20 mouse cellular contexts compared by ENCODE assay signal in genomic region chr7:46588005-46588404, GRCm38 (mm10). TPM values are rescaled to one million over a fixed set of nuclear protein-coding genes. Genes with fewer than 3 reads are reported as not detected.
DNase-seq lines count a peak whose midpoint lies in the region; ATAC-seq lines count a peak whose summit lies in the region.
"Had no signal": no experiment of that assay in that cellular context is flagged by ENCODE, and none has a peak within 500 bp of the region (broad histone marks: within the 10 kb centered on the region; RNA-seq: fewer than 3 reads in every experiment).

No protein-coding gene starts in this region.

- H3K36me3 ChIP-seq in heart, embryonic 13.5 days = no peaks in the 10 kb centered on the region
- no peaks in the 10 kb centered on the region; the same call in 1 of the 2 replicates for H3K36me3 ChIP-seq in midbrain, embryonic 12.5 days
- 0 out of 2 replicates have a peak, but pooled peaks cover 8% of the 10 kb centered on the region for H3K36me3 ChIP-seq in midbrain, embryonic 14.5 days (ENCODE audit: control insufficient read depth, insufficient read depth, low read length)
- H3K36me3 ChIP-seq in megakaryocyte, embryonic 14.5 days (replicated peaks; ENCODE audit: low read length) = peaks cover 15% of the 10 kb centered on the region
- H3K36me3 ChIP-seq: embryonic facial prominence, embryonic 12.5 days; stomach, embryonic 15.5 days had no signal

- ATAC-seq in heart, embryonic 13.5 days (ENCODE audit: extremely low read depth, insufficient number of reproducible peaks, low FRiP score, low TSS enrichment) = no peak
- no peak for ATAC-seq in midbrain, embryonic 12.5 days (ENCODE audit: low FRiP score, low read depth)
- no peak for ATAC-seq in midbrain, embryonic 14.5 days (ENCODE audit: low FRiP score, low TSS enrichment)
- no peak for ATAC-seq in CD4-positive, CD25-positive, alpha-beta regulatory T cell, adult 4 months
- ATAC-seq: liver, postnatal 0 days had no signal

- DNase-seq in heart, postnatal 10 days = no peak
- no peak for DNase-seq in midbrain, embryonic 14.5 days
- peak; percentile 15 for DNase-seq in ZHBTc4 (ENCODE audit: low read depth, low spot score)
- DNase-seq in urinary bladder, postnatal 14 days (ENCODE audit: low spot score) = no peak
- DNase-seq: adrenal gland, adult 2 months; cerebellum, adult 11 months; gastrocnemius, postnatal 14 days; kidney, adult 9 months; kidney, postnatal 36 days; liver; liver, postnatal 0 days; lung, postnatal 14 days had no signal

- WGBS in heart, embryonic 13.5 days = 63% methylated on average over 7 of the region's 7 CpGs
- 80% methylated on average over 7 of the region's 7 CpGs for WGBS in midbrain, embryonic 12.5 days
- 70% methylated on average over 7 of the region's 7 CpGs for WGBS in midbrain, embryonic 14.5 days

- peak overlapping the region; percentile 76; the same call in 1 of the 2 replicates for H3K27ac ChIP-seq in heart, embryonic 13.5 days (replicated peaks)
- H3K27ac ChIP-seq in midbrain, embryonic 12.5 days (replicated peaks) = peak overlapping the region; percentile 25; the same call in 1 of the 2 replicates
- H3K27ac ChIP-seq in midbrain, embryonic 14.5 days (replicated peaks; ENCODE audit: low read depth, low read length) = no peak overlapping the region
- H3K27ac ChIP-seq: embryonic facial prominence, embryonic 12.5 days; stomach, embryonic 15.5 days had no signal

- no peaks in the 10 kb centered on the region for H3K9me3 ChIP-seq in heart, embryonic 13.5 days
- H3K9me3 ChIP-seq in midbrain, embryonic 12.5 days = no peaks in the 10 kb centered on the region
- H3K9me3 ChIP-seq in midbrain, embryonic 14.5 days (ENCODE audit: control insufficient read depth, low read length) = no peaks in the 10 kb centered on the region
- no peaks in the 10 kb centered on the region for H3K9me3 ChIP-seq in megakaryocyte, embryonic 14.5 days
- H3K9me3 ChIP-seq: embryonic facial prominence, embryonic 12.5 days; G1E; midbrain, embryonic 10.5 days; stomach, embryonic 15.5 days had no signal

- H3K4me3 ChIP-seq in heart, embryonic 13.5 days = no peak overlapping the region
- no peak overlapping the region for H3K4me3 ChIP-seq in midbrain, embryonic 12.5 days
- no peak overlapping the region for H3K4me3 ChIP-seq in midbrain, embryonic 14.5 days (replicated peaks; ENCODE audit: low read depth, low read length)
- peak overlapping the region; percentile 70 for H3K4me3 ChIP-seq in megakaryocyte, embryonic 14.5 days (replicated peaks)
- H3K4me3 ChIP-seq: embryonic facial prominence, embryonic 12.5 days; midbrain, embryonic 10.5 days; stomach, embryonic 15.5 days had no signal

- peaks cover 22% of the 10 kb centered on the region for H3K4me1 ChIP-seq in heart, embryonic 13.5 days
- no peaks in the 10 kb centered on the region for H3K4me1 ChIP-seq in midbrain, embryonic 12.5 days
- H3K4me1 ChIP-seq in midbrain, embryonic 14.5 days (ENCODE audit: control insufficient read depth, insufficient read depth, low read length) = 0 out of 2 replicates have a peak, but pooled peaks cover 3% of the 10 kb centered on the region
- peaks cover 55% of the 10 kb centered on the region for H3K4me1 ChIP-seq in megakaryocyte, embryonic 14.5 days
- H3K4me1 ChIP-seq: embryonic facial prominence, embryonic 12.5 days; stomach, embryonic 15.5 days had no signal

- intact Hi-C loops in heart, postnatal 10 days (cut with DNase I) = no loop called here

- H3K9ac ChIP-seq in heart, embryonic 13.5 days = 0 out of 2 replicates have a peak overlapping the region, but pooled peaks have one; percentile 44
- no peak overlapping the region for H3K9ac ChIP-seq in midbrain, embryonic 12.5 days (replicated peaks)
- H3K9ac ChIP-seq in midbrain, embryonic 14.5 days (replicated peaks; ENCODE audit: low read length) = no peak overlapping the region
- H3K9ac ChIP-seq: embryonic facial prominence, embryonic 12.5 days; liver, postnatal 0 days; stomach, embryonic 15.5 days had no signal

- H3K4me2 ChIP-seq in heart, embryonic 13.5 days = peak overlapping the region; percentile 56; the same call in 1 of the 2 replicates
- no peak overlapping the region for H3K4me2 ChIP-seq in midbrain, embryonic 12.5 days (replicated peaks)
- no peak overlapping the region for H3K4me2 ChIP-seq in midbrain, embryonic 14.5 days (ENCODE audit: low read length)
- H3K4me2 ChIP-seq: embryonic facial prominence, embryonic 12.5 days; stomach, embryonic 15.5 days had no signal

- H3K27me3 ChIP-seq in heart, embryonic 13.5 days (replicated peaks) = no peaks in the 10 kb centered on the region
- H3K27me3 ChIP-seq in midbrain, embryonic 12.5 days = no peaks in the 10 kb centered on the region
- H3K27me3 ChIP-seq in midbrain, embryonic 14.5 days (ENCODE audit: control insufficient read depth, insufficient read depth, low read length) = no peaks in the 10 kb centered on the region
- H3K27me3 ChIP-seq in megakaryocyte, embryonic 14.5 days (replicated peaks) = peaks cover 5% of the 10 kb centered on the region
- H3K27me3 ChIP-seq: embryonic facial prominence, embryonic 12.5 days; stomach, embryonic 15.5 days had no signal

RNA-seq across cellular contexts. Expression of gene Sergef, which starts 51.6 kb away (rescaled TPM):
- polyA plus RNA-seq in heart, embryonic 13.5 days (2015; fragmentation: Nextera tagmentation; extraction: Ambion mirVana) = 11.9 and 12.2 TPM in 2 replicates
- total RNA-seq in heart, postnatal 10 days (2021) = 1 to 10 TPM; 5.6 to 6.5 TPM
- 17.3 and 18.5 TPM in 2 replicates for polyA plus RNA-seq in midbrain, embryonic 12.5 days (2016; fragmentation: Nextera tagmentation; extraction: Ambion mirVana)
- 31.1 and 36.5 TPM in 2 replicates for polyA plus RNA-seq in midbrain, embryonic 14.5 days (2014; fragmentation: Nextera tagmentation; extraction: Ambion mirVana)
- 2.4 TPM in 1 of 2 replicates, not detected in the other for polyA plus RNA-seq in megakaryocyte, embryonic 14.5 days (2012; ENCODE audit: insufficient read depth, low replicate concordance)
- 10 to 100 TPM; 20.2 to 25.5 TPM for polyA plus RNA-seq in CD4-positive, CD25-positive, alpha-beta regulatory T cell, adult 4 months (2017; shearing (Covaris generic))
